Mouse (Mus musculus) heart, postnatal 0 days (tissue): ENCODE results near the gene Megf8.

Source experiments
- CTCF ChIP-seq: IDR thresholded peaks from 2 replicates; pipeline ENCODE4 v1.5.1; 2016; ENCODE audit warnings: antibody characterized with exemption, control low read depth, low read depth
- EP300 ChIP-seq: IDR thresholded peaks from 2 replicates; pipeline ENCODE4 v1.6.1; 2016; ENCODE audit warnings: antibody characterized with exemption, low read depth

- TF ChIP-seq CTCF (no peak), EP300 (no peak)
These were observed 559 bp downstream of the Megf8 start for GRCm38 (mm10) chr7:25317446-25317999.
